Mouse (Mus musculus): Measurements from ENCODE around the gene Kalrn.

Kalrn gene

GRCm38 (mm10) chr16:34491225-34491624, 82.1 kb downstream of the Kalrn start:
- DNase-seq, result no peak

GRCm38 (mm10) chr16:34490506-34490905, 82.8 kb downstream of the Kalrn start:
- DNase-seq, result no peak

- DNase-seq, result no peak
Observed at GRCm38 (mm10) chr16:34489805-34490325, 83.5 kb downstream of the Kalrn start.

GRCm38 (mm10) chr16:34487823-34488222, 85.5 kb downstream of the Kalrn start:
- no peak for DNase-seq

- DNase-seq, result no peak
Observed at GRCm38 (mm10) chr16:34487268-34487667, 86.1 kb downstream of the Kalrn start.

GRCm38 (mm10) chr16:34485483-34485882, 87.8 kb downstream of the Kalrn start:
- no peak for DNase-seq

- DNase-seq, result no peak
Observed at GRCm38 (mm10) chr16:34484921-34485320, 88.4 kb downstream of the Kalrn start.

GRCm38 (mm10) chr16:34484213-34484612, 89.1 kb downstream of the Kalrn start:
- no peak for DNase-seq

- DNase-seq, result no peak
Observed at GRCm38 (mm10) chr16:34483716-34484115, 89.6 kb downstream of the Kalrn start.

GRCm38 (mm10) chr16:34474741-34475140, 98.6 kb downstream of the Kalrn start:
- DNase-seq, result no peak

- DNase-seq, result no peak
Observed at GRCm38 (mm10) chr16:34473891-34474290, 99.4 kb downstream of the Kalrn start.

- DNase-seq, result no peak
Observed at GRCm38 (mm10) chr16:34471441-34471840, 101.9 kb downstream of the Kalrn start.

- DNase-seq, result no peak
Observed at GRCm38 (mm10) chr16:34470343-34470742, 103.0 kb downstream of the Kalrn start.

- DNase-seq, result no peak
Observed at GRCm38 (mm10) chr16:34469277-34469868, 104.0 kb downstream of the Kalrn start.

- DNase-seq, result no peak
Observed at GRCm38 (mm10) chr16:34466649-34467048, 106.7 kb downstream of the Kalrn start.

GRCm38 (mm10) chr16:34456314-34456713, 117.0 kb downstream of the Kalrn start:
- DNase-seq, result no peak

GRCm38 (mm10) chr16:34445666-34446065, 127.7 kb downstream of the Kalrn start:
- no peak for DNase-seq

GRCm38 (mm10) chr16:34441704-34442103, 131.6 kb downstream of the Kalrn start:
- no peak for DNase-seq

GRCm38 (mm10) chr16:34440994-34441414, 132.3 kb downstream of the Kalrn start:
- peak; percentile 63 for DNase-seq

- no peak for DNase-seq
Observed at GRCm38 (mm10) chr16:34440019-34440615, 133.2 kb downstream of the Kalrn start.

GRCm38 (mm10) chr16:34430131-34430530, 143.2 kb downstream of the Kalrn start:
- no peak for DNase-seq

- DNase-seq, result no peak
Observed at GRCm38 (mm10) chr16:34427654-34428053, 145.7 kb downstream of the Kalrn start.

GRCm38 (mm10) chr16:34421473-34421872, 151.9 kb downstream of the Kalrn start:
- DNase-seq, result no peak

- DNase-seq, result no peak
Observed at GRCm38 (mm10) chr16:34417966-34418365, 155.4 kb downstream of the Kalrn start.

GRCm38 (mm10) chr16:34417383-34417782, 155.9 kb downstream of the Kalrn start:
- no peak for DNase-seq

Data from kidney, adult 11 months (tissue).